Mouse (Mus musculus) neural tube, embryonic 15.5 days (tissue): ENCODE data around the gene Cfl2. TPM values are rescaled to one million over a fixed set of nuclear protein-coding genes. Genes with fewer than 3 reads are reported as not detected.
"Not testable (repeated sequence)": the region's sequence is repeated elsewhere in the genome, so short reads cannot be mapped to it uniquely, and the experiment has no call there.

Experiments used
- ATAC-seq: fragments of 200-750 bp; cut with Nextera tagmentation; 2 replicates; pipeline ENCODE4 v1.8.0; 2017; ENCODE audit warnings: mild to moderate bottlenecking, moderate TSS enrichment, moderate library complexity; ENCODE audit not compliant: low FRiP score
- H3K27ac ChIP-seq: fragments of 300-500 bp; sonication (generic); replicated peaks from 2 replicates; pipeline ENCODE4 v1.5.1; 2015; ENCODE audit warnings: mild to moderate bottlenecking, inconsistent platforms
- H3K27me3 ChIP-seq: fragments of 300-500 bp; sonication (generic); replicated peaks from 2 replicates; pipeline ENCODE4 v1.6.1; 2015; ENCODE audit warnings: inconsistent platforms
- H3K36me3 ChIP-seq: fragments of 300-500 bp; sonication (generic); 2 replicates; pipeline ENCODE4 v1.6.1; 2015; ENCODE audit warnings: inconsistent platforms
- H3K4me1 ChIP-seq: fragments of 300-500 bp; sonication (generic); 2 replicates; pipeline ENCODE4 v1.6.1; 2015; ENCODE audit warnings: inconsistent platforms
- H3K4me2 ChIP-seq: fragments of 300-500 bp; sonication (generic); 2 replicates; pipeline ENCODE4 v1.6.1; 2015; ENCODE audit warnings: inconsistent platforms, mild to moderate bottlenecking, moderate library complexity
- H3K4me3 ChIP-seq: fragments of 300-500 bp; sonication (generic); replicated peaks from 2 replicates; pipeline ENCODE4 v1.5.1; 2015; ENCODE audit warnings: mild to moderate bottlenecking, inconsistent platforms
- H3K9ac ChIP-seq: fragments of 300-500 bp; sonication (generic); replicated peaks from 2 replicates; pipeline ENCODE4 v1.6.1; 2015; ENCODE audit warnings: mild to moderate bottlenecking, inconsistent platforms
- H3K9me3 ChIP-seq: fragments of 300-500 bp; sonication (generic); replicated peaks from 2 replicates; pipeline ENCODE4 v1.6.1; 2016; ENCODE audit warnings: inconsistent platforms
- WGBS: fragments of 180-500 bp; shearing (Covaris S2); methylation state at CpG from one replicate; pipeline ENCODE4 v1.1.7; 2015; ENCODE audit warnings: mixed read lengths; 5-methylcytosine and 5-hydroxymethylcytosine counted together
- polyA plus RNA-seq: library from polyadenylated mRNA; unstranded; fragments of >200 nt; fragmentation: Nextera tagmentation; extraction: Ambion mirVana; gene quantifications from 2 replicates; pipeline ENCODE4 v1.2.1, GENCODE M21; 2015

The Cfl2 gene
- polyA plus RNA-seq, 1 experiment from 2014 or later, result 346 TPM

DNA sequence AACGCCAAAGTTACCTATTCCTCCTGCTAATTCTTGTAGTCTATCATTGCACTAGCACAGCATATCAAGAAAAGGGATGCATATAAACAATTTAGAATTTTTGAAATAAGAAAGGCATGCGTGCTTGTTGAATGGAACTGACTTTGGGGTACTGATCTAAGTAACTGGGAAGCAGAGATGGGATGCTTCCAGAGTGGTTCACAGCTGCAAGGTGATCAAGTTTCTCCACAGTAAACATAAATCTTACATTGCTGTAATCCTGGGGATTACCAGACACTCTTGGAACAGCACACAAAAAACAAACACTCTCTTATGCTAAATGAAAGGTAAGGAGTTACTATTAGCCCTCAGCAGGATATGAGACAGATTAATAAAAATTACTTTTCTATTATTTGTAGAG lies 12.1 kb downstream of the Cfl2 start:
- Histone ChIP-seq H3K4me2 (no peak overlapping the region), H3K27me3 (no peaks in the 10 kb centered on the region), H3K36me3 (0 out of 2 replicates have a peak, but pooled peaks cover 7% of the 10 kb centered on the region), H3K9ac (no peak overlapping the region), H3K9me3 (no peaks in the 10 kb centered on the region), H3K4me1 (no peaks in the 10 kb centered on the region), H3K27ac (no peak overlapping the region), H3K4me3 (no peak overlapping the region)
- 86% methylated on average over 2 of the region's 2 CpGs for WGBS
- no peak for ATAC-seq

DNA sequence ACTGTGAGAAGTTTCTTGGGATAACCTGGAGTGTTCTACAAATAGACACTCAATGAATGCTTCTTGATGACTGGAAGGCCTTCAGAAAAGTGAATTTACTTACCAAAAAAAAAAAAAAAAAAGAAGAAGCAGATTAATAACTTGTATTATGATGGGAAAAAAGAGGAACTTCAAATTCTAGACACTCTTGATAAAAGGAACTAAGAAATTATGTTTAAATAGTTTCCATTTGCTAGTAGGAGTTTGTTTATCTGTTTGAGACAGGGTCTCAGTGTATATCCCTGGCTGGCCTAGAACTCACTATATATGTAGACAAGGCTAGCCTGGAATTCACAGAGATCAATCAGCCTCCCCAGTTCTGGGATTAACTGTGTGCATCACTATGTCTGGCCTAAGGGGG lies 18.3 kb downstream of the Cfl2 start:
- no peak overlapping the region for H3K4me2 ChIP-seq
- H3K4me3 ChIP-seq, result no peak overlapping the region
- no peaks in the 10 kb centered on the region for H3K36me3 ChIP-seq
- no peaks in the 10 kb centered on the region for H3K4me1 ChIP-seq
- no peak overlapping the region for H3K9ac ChIP-seq
- H3K27ac ChIP-seq, result no peak overlapping the region
- no peak for ATAC-seq
- H3K9me3 ChIP-seq, result no peaks in the 10 kb centered on the region
- no peaks in the 10 kb centered on the region for H3K27me3 ChIP-seq

DNA sequence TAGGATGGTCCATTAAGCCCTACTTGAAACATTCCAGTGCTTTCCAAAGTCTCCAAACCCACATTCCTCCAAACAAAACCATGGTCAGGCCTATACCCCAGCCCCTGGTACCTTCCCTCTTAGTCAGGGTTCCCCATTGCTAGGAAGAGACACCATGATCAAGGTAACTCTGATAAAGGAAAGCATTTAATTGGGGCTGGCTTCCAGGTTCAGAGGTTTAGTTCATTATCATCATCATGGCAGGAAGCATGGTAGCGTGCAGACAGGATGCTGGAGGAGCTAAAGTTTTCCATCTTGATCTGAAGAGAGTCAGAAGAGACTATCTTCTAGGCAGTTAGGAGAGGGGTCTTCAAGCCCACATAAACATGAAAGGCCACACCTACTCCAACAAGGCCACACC lies 21.1 kb downstream of the Cfl2 start:
- no peaks in the 10 kb centered on the region for H3K27me3 ChIP-seq
- H3K4me3 ChIP-seq, result no peak overlapping the region
- no peak for ATAC-seq
- H3K4me1 ChIP-seq, result no peaks in the 10 kb centered on the region
- H3K27ac ChIP-seq, result no peak overlapping the region
- 97% methylated on average over 1 of the region's 1 CpGs for WGBS
- H3K9ac ChIP-seq, result no peak overlapping the region
- H3K36me3 ChIP-seq, result no peaks in the 10 kb centered on the region
- H3K4me2 ChIP-seq, result no peak overlapping the region
- H3K9me3 ChIP-seq, result no peaks in the 10 kb centered on the region

DNA sequence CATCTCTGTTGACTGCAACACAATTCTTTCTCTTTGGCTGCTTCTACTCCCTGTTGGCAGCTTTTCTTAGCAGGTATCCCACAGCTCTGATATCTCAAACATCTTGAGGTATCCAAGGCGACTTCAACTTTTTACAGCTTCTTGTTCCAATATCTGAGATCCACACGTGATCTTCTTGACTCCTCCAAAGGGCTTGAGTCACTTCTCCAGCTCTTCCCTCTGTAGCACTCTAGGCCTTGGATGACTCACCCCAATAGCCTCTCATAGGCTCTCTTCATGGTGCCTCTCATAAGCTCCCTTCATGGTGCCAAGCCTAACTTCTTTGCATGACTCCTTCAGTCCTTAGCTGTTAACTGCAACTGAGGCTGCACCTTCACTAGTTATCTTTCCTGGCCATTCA lies 22.9 kb downstream of the Cfl2 start:
- Histone ChIP-seq H3K9me3 (no peaks in the 10 kb centered on the region), H3K27me3 (no peaks in the 10 kb centered on the region), H3K4me1 (peaks cover 5% of the 10 kb centered on the region), H3K27ac (no peak overlapping the region), H3K36me3 (no peaks in the 10 kb centered on the region), H3K4me2 (no peak overlapping the region), H3K4me3 (no peak overlapping the region), H3K9ac (no peak overlapping the region)
- no peak for ATAC-seq
- 84% methylated on average over 2 of the region's 2 CpGs for WGBS

DNA sequence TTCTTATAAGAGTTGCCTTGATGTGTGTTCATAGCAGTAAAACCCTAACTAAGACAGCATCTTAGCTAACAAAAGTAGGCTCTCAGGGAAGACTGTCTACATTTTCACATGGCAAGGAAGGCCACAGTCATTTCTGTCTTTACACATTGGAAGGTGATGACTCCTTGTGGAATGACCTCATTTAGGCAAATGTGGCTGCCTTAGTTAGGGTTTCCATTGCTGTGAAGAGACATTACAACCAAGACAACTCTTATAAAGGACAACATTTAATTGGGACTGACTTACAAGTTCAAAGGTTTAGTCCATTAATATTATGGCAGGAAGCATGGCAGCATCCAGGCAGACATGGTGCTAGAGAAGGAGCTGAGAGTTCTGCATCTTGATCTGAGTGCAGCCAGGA lies 23.7 kb downstream of the Cfl2 start:
- no peaks in the 10 kb centered on the region for H3K27me3 ChIP-seq
- H3K9ac ChIP-seq, result no peak overlapping the region
- H3K4me3 ChIP-seq, result no peak overlapping the region
- no peaks in the 10 kb centered on the region for H3K9me3 ChIP-seq
- H3K27ac ChIP-seq, result no peak overlapping the region
- peaks cover 7% of the 10 kb centered on the region for H3K4me1 ChIP-seq
- H3K36me3 ChIP-seq, result no peaks in the 10 kb centered on the region
- ATAC-seq, result no peak
- H3K4me2 ChIP-seq, result no peak overlapping the region

DNA sequence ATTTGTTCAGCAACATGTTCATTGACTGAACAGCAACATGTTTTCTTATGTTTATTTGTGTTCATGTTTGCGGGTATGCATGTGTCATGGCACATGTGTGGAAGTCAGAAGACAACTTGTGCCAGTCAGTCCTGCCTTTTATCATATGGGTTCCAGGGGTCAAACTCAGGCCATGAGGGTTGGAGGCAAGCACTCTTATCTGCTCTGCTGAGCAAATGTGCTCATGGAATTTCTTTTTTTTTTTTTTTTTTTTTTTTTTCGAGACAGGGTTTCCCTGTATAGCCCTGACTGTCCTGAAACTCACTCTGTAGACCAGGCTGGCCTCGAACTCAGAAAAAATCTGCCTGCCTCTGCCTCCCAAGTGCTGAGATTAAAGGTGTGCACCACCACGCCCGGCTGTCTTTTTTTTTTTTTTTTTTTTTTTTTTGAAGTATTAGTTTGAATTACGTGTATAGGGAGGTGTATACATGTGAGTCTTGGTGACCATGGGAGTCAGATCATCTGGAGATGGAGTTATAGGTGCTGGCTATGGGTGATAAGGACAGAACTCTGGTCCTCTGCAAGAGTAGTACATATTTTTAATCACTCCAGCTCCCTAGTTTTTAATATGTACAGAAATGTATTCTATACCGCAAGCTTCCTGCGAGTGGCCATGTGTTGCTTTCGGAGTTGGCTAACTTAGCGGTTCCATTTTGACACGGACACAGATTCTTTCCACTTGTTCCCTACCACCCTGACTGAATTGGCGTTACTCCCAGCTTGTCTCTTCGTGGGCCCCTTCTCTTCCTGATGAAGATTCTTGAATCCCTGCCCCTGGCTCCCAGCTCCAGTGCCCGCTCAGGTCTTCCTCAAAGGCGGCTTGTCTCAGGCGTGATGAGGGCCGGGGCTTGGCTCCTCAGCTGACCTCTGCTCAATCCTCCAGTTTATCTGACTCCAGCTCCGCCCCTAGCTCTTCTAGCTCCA lies 26.8 kb downstream of the Cfl2 start:
- Histone ChIP-seq H3K4me2 (peak overlapping the region; percentile 52; the same call in 1 of the 2 replicates), H3K36me3 (no peaks in the 10 kb centered on the region), H3K4me1 (peaks cover 7% of the 10 kb centered on the region), H3K4me3 (no peak overlapping the region), H3K9me3 (no peaks in the 10 kb centered on the region), H3K27ac (peak overlapping the region; percentile 64; the same call in 1 of the 2 replicates), H3K27me3 (no peaks in the 10 kb centered on the region), H3K9ac (no peak overlapping the region)
- no peak for ATAC-seq
- WGBS, result 86% methylated on average over 18 of the region's 18 CpGs

DNA sequence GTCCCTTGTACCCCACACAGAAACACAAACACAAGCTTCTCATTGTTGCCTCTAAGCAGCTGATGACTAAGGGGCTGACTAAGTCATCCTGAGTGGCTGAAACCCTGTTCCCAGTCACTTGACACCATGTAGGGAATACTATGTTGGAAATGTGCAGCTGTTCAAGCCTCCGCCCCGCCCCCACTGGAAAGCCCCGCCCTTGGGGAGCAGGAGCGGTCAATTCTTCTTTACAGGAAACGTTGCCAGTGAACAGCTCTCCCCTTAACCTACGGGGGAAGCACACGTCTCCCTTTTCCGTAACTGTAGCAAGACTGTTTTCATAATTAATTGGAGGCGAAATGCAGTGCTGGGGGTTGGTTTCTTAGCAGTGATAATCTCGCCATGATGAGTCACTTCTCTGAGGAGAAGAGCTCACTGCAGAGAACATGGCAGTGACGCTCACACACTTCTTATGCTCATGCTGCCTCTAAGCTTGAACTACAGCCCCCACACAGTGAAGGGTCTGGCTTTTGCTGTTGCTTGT lies 27.7 kb downstream of the Cfl2 start:
- H3K9me3 ChIP-seq, result no peaks in the 10 kb centered on the region
- H3K9ac ChIP-seq, result peak overlapping the region; percentile 41; the same call in 1 of the 2 replicates
- H3K27me3 ChIP-seq, result no peaks in the 10 kb centered on the region
- peak overlapping the region; percentile 52 for H3K4me2 ChIP-seq
- peak; percentile 76 for ATAC-seq
- H3K27ac ChIP-seq, result peak overlapping the region; percentile 64
- H3K4me3 ChIP-seq, result peak overlapping the region; percentile 32
- H3K36me3 ChIP-seq, result no peaks in the 10 kb centered on the region
- peaks cover 7% of the 10 kb centered on the region for H3K4me1 ChIP-seq
- 13% methylated on average over 11 of the region's 11 CpGs for WGBS

DNA sequence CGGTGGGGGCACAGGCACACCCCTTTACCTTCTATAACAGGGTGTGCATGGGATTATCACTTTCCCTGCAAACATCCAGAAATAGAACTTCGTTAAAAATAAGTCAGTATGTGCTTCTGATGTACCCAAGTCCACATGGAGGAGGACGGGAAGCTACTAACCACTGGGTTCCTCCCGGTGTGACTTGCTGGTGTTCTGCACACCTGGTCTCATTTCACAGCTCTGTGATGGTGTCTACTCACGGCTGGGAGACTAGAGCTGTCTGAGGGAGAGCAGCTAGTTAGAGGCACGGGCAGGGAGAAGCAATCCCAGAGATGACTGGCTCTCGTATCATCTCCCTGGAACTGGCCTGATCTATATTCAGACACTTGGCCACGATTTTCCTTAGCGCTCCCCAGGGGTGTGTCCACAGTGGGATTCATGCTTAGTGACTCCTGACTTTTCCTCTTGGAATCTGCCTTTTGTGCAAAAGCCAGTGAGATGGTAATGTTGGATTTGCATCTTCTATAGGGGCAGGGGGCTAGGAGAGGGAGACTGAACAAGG lies 28.7 kb downstream of the Cfl2 start:
- H3K4me1 ChIP-seq, result peaks cover 7% of the 10 kb centered on the region
- ATAC-seq, result no peak
- no peak overlapping the region for H3K9ac ChIP-seq
- WGBS, result 68% methylated on average over 9 of the region's 9 CpGs
- no peak overlapping the region for H3K4me2 ChIP-seq
- H3K4me3 ChIP-seq, result no peak overlapping the region
- no peaks in the 10 kb centered on the region for H3K36me3 ChIP-seq
- no peak overlapping the region for H3K27ac ChIP-seq
- H3K9me3 ChIP-seq, result no peaks in the 10 kb centered on the region
- no peaks in the 10 kb centered on the region for H3K27me3 ChIP-seq

DNA sequence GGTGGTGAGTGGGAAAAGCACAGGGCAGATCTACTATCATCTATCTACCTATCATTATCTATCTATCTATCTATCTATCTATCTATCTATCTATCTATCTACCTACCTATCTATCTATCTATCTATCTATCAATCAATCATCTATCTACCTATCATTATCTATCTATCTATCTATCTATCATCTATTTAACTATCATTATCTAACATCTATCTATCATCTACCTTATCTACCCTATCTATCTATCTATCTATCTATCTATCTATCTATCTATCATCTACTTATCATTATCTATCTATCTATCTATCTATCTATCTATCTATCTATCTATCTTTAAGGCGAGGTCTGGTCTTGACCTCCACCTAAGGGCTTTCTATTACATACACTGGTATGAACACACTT lies 30.8 kb downstream of the Cfl2 start:
- not testable (repeated sequence) for H3K27ac ChIP-seq, H3K4me3 ChIP-seq, H3K4me1 ChIP-seq, H3K9ac ChIP-seq, H3K4me2 ChIP-seq, H3K36me3 ChIP-seq, H3K27me3 ChIP-seq, ATAC-seq, H3K9me3 ChIP-seq
- 89% methylated on average over 1 of the region's 1 CpGs for WGBS

DNA sequence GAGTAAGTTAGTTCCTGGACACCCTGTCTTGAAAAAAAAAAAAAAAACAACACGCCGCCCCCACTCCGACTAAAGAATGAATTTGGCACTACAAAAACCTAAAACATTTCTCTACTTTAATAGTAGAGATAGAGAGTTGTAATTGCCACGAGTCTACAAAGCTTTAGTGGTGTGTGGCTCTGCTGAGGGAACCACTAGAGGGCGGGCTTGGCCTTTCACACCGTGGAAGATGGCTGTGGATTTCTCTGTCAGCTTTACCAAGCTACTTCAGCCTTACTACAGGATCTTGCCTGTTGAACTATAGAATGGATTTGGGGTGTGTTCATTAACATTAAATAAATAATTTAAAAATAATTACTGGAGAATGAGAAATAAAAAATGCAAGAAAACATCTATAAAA lies 32.1 kb downstream of the Cfl2 start:
- H3K4me2 ChIP-seq, result no peak overlapping the region
- peaks cover 7% of the 10 kb centered on the region for H3K4me1 ChIP-seq
- H3K4me3 ChIP-seq, result no peak overlapping the region
- no peaks in the 10 kb centered on the region for H3K36me3 ChIP-seq
- H3K9me3 ChIP-seq, result no peaks in the 10 kb centered on the region
- H3K9ac ChIP-seq, result no peak overlapping the region
- peak; percentile 86; the same call in 1 of the 2 replicates for ATAC-seq
- no peak overlapping the region for H3K27ac ChIP-seq
- 19% methylated on average over 6 of the region's 6 CpGs for WGBS
- H3K27me3 ChIP-seq, result no peaks in the 10 kb centered on the region

DNA sequence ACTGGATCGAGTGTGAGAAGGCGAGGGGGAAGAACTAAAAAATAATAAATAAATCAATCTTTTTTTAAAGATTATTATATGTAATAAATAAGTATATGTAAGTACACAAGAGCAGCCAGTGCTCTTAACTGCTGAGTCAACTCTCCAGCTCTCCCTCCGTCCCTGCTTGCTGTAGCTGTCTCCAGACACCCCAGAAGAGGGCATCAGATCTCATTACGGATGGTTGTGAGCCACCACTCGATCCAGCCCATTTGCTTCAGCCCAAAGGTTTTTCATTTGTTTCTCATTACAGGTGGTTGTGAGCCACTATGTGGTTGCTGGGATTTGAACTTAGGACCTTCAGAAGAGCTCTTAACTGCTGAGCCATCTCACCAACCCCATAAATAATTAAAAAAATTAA lies 32.8 kb downstream of the Cfl2 start:
- Histone ChIP-seq H3K9ac (no peak overlapping the region), H3K9me3 (no peaks in the 10 kb centered on the region), H3K27me3 (no peaks in the 10 kb centered on the region), H3K4me3 (no peak overlapping the region), H3K27ac (no peak overlapping the region), H3K36me3 (no peaks in the 10 kb centered on the region), H3K4me1 (peaks cover 2% of the 10 kb centered on the region), H3K4me2 (no peak overlapping the region)
- 59% methylated on average over 5 of the region's 5 CpGs for WGBS
- no peak for ATAC-seq

DNA sequence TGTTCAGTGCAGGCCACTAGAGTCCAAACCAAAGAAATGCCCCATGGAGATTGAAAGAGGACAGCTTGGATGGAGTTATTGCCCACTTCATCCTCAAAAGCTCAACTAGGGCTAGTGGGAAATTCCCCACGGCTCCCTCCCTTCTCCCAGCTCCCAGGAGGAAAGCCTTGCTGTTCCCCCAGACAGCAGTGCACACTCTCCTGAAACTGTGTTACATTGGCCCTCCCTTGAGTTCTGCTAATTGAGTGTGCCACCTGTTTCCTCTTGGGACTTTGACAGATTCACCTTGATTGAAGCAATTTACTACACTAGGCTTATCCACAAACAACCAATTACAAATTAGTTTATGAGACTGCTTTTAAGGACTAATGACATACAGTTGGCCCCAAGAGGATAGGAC lies 34.6 kb downstream of the Cfl2 start:
- no peaks in the 10 kb centered on the region for H3K4me1 ChIP-seq
- no peak for ATAC-seq
- no peak overlapping the region for H3K9ac ChIP-seq
- no peak overlapping the region for H3K27ac ChIP-seq
- H3K9me3 ChIP-seq, result no peaks in the 10 kb centered on the region
- no peak overlapping the region for H3K4me2 ChIP-seq
- WGBS, result 64% methylated on average over 1 of the region's 1 CpGs
- H3K4me3 ChIP-seq, result no peak overlapping the region
- no peaks in the 10 kb centered on the region for H3K36me3 ChIP-seq
- no peaks in the 10 kb centered on the region for H3K27me3 ChIP-seq
